Mouse (Mus musculus) neural tube, embryonic 11.5 days (tissue): ENCODE measurements around the gene Itprid1. TPM values are rescaled to one million over a fixed set of nuclear protein-coding genes. Genes with fewer than 3 reads are reported as not detected.

Experiments
- ATAC-seq: fragments of 200-750 bp; cut with Nextera tagmentation; 2 replicates; pipeline ENCODE4 v1.8.0; 2017; ENCODE audit warnings: moderate number of reproducible peaks, mild to moderate bottlenecking, moderate TSS enrichment, moderate library complexity; ENCODE audit not compliant: insufficient read depth, low FRiP score, low TSS enrichment
- DNase-seq: peaks from one replicate; pipeline ENCODE4 v3.0.0-alpha.2; 2015; ENCODE audit warnings: low spot score
- H3K27ac ChIP-seq: fragments of 300-500 bp; sonication (generic); 2 replicates; pipeline ENCODE4 v1.5.1; 2014; ENCODE audit warnings: low read depth, mild to moderate bottlenecking, low read length
- H3K27me3 ChIP-seq: fragments of 300-500 bp; sonication (generic); 2 replicates; pipeline ENCODE4 v1.6.1; 2014; ENCODE audit warnings: mild to moderate bottlenecking, low read length, mixed read lengths; ENCODE audit not compliant: control insufficient read depth, insufficient read depth
- H3K36me3 ChIP-seq: fragments of 300-500 bp; sonication (generic); 2 replicates; pipeline ENCODE4 v1.6.1; 2014; ENCODE audit warnings: mild to moderate bottlenecking, low read length, moderate library complexity, mixed read lengths; ENCODE audit not compliant: control insufficient read depth, insufficient read depth
- H3K4me1 ChIP-seq: fragments of 300-500 bp; sonication (generic); 2 replicates; pipeline ENCODE4 v1.6.1; 2014; ENCODE audit warnings: low read length, mixed read lengths; ENCODE audit not compliant: control insufficient read depth, insufficient read depth
- H3K4me2 ChIP-seq: fragments of 300-500 bp; sonication (generic); 2 replicates; pipeline ENCODE4 v1.6.1; 2014; ENCODE audit warnings: low read depth, mild to moderate bottlenecking, moderate library complexity
- H3K4me3 ChIP-seq: fragments of 300-500 bp; sonication (generic); 2 replicates; pipeline ENCODE4 v1.5.1; 2014; ENCODE audit warnings: low read depth, low read length
- H3K9ac ChIP-seq: fragments of 300-500 bp; sonication (generic); 2 replicates; pipeline ENCODE4 v1.6.1; 2014; ENCODE audit warnings: mild to moderate bottlenecking, low read length
- H3K9me3 ChIP-seq: fragments of 300-500 bp; sonication (generic); 2 replicates; pipeline ENCODE4 v1.6.1; 2016; ENCODE audit warnings: low read length; ENCODE audit not compliant: control insufficient read depth
- WGBS: fragments of 180-500 bp; shearing (Covaris S2); extraction: QIAGEN DNeasy Blood & Tissue Kit; methylation state at CpG from one replicate; pipeline ENCODE4 v1.1.7; 2014; 5-methylcytosine and 5-hydroxymethylcytosine counted together
- polyA plus RNA-seq: library from polyadenylated mRNA; unstranded; fragments of >200 nt; fragmentation: Nextera tagmentation; extraction: Ambion mirVana; gene quantifications from 2 replicates; pipeline ENCODE4 v1.2.1, GENCODE M21; 2014

Gene Itprid1
- polyA plus RNA-seq, 1 experiment from 2014 or later: not detected

GRCm38 (mm10) chr6:56019632-56020031, 182.9 kb downstream of the Itprid1 start:
- Histone ChIP-seq H3K9ac (no peak overlapping the region), H3K4me3 (no peak overlapping the region), H3K27me3 (no peaks in the 10 kb centered on the region), H3K36me3 (no peaks in the 10 kb centered on the region), H3K4me2 (no peak overlapping the region), H3K9me3 (no peaks in the 10 kb centered on the region), H3K4me1 (peaks cover 9% of the 10 kb centered on the region; the same call in 1 of the 2 replicates), H3K27ac (no peak overlapping the region)
- 66% methylated on average over 2 of the region's 2 CpGs for WGBS
- ATAC-seq (no peak), DNase-seq (no peak)

GRCm38 (mm10) chr6:56025533-56025932, 188.8 kb downstream of the Itprid1 start:
- DNase-seq (no peak), ATAC-seq (no peak)
- WGBS: 65% methylated on average over 2 of the region's 2 CpGs

GRCm38 (mm10) chr6:56027318-56027717, 190.6 kb downstream of the Itprid1 start:
- Histone ChIP-seq H3K27me3 (no peaks in the 10 kb centered on the region), H3K9ac (no peak overlapping the region), H3K9me3 (no peaks in the 10 kb centered on the region), H3K4me1 (no peaks in the 10 kb centered on the region), H3K4me3 (no peak overlapping the region), H3K4me2 (no peak overlapping the region), H3K36me3 (no peaks in the 10 kb centered on the region), H3K27ac (no peak overlapping the region)
- WGBS: 86% methylated on average over 6 of the region's 6 CpGs
- DNase-seq: no peak
- no peak for ATAC-seq

More at GRCm38 (mm10) chr6:56025533-56025932, 188.8 kb downstream of the Itprid1 start:
- Histone ChIP-seq H3K9me3 (no peaks in the 10 kb centered on the region), H3K27ac (no peak overlapping the region), H3K27me3 (no peaks in the 10 kb centered on the region), H3K9ac (no peak overlapping the region), H3K36me3 (no peaks in the 10 kb centered on the region), H3K4me3 (no peak overlapping the region), H3K4me1 (no peaks in the 10 kb centered on the region), H3K4me2 (no peak overlapping the region)

GRCm38 (mm10) chr6:56027966-56028365, 191.3 kb downstream of the Itprid1 start:
- Histone ChIP-seq H3K9me3 (no peaks in the 10 kb centered on the region), H3K9ac (no peak overlapping the region), H3K27ac (no peak overlapping the region), H3K4me2 (no peak overlapping the region), H3K4me3 (no peak overlapping the region), H3K27me3 (no peaks in the 10 kb centered on the region), H3K36me3 (no peaks in the 10 kb centered on the region), H3K4me1 (no peaks in the 10 kb centered on the region)
- DNase-seq (no peak), ATAC-seq (no peak)
- WGBS: 90% methylated on average over 5 of the region's 5 CpGs

Other genes with a start within 250 kb of the Itprid1 start
- gene Neurod6, start 155.6 kb upstream of the Itprid1 start, polyA plus RNA-seq: 0.93 and 1.2 TPM in 2 replicates
- gene Ppp1r17, start 180.6 kb downstream of the Itprid1 start, polyA plus RNA-seq: 51.2 and 52.9 TPM in 2 replicates